Mouse (Mus musculus) yolk sac, embryonic 10.5 days (tissue): ENCODE data around the gene Rnf123.
A peak's percentile ranks its signal among the peaks of the same experiment; 100 is the strongest.
"Not testable (repeated sequence)": the region's sequence is repeated elsewhere in the genome, so short reads cannot be mapped to it uniquely, and the experiment has no call there.

Experiments
- DNase-seq: peaks from one replicate; pipeline ENCODE4 v3.0.0-alpha.2; 2017; ENCODE audit warnings: low spot score

The Rnf123 gene

DNA sequence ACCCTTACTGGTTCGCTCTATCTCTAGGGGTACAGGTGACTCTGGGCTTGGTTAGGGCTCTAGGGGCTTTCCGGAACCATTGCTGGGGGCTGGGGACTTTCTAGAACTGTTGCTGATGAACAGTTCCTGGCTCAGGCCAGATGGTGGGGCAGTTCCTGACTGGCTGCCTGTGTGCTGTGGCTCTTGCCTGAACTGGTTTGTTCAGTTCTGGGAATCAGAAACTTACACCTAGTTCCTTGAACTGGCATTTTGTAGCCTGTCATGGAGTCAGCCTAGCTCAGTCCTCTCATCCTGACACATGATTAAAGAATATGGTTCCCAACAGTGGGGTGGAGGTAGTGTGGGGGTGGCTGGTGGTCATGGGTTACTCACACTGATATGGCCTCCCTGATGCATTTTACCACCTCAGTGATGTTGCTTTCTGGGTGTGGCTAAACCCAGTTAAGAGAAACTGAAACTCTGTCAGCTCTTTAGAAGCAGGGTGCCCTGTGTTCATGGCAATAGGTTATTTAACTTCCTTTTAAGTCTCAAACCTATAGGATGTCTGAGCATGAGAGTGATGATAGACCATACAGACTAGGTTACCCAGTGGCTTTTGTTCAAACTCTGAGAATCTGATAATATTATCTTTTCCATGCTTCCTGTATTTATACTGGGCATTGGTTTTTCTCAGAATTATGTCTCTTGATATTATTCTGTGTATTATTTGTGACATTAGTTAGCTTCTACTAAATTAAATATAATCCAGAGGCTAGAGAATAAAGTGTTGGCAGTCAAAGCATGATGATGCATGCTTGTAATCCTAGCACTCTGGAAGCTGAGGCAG lies 47.6 kb downstream of the Rnf123 start:
- DNase-seq: no peak

DNA sequence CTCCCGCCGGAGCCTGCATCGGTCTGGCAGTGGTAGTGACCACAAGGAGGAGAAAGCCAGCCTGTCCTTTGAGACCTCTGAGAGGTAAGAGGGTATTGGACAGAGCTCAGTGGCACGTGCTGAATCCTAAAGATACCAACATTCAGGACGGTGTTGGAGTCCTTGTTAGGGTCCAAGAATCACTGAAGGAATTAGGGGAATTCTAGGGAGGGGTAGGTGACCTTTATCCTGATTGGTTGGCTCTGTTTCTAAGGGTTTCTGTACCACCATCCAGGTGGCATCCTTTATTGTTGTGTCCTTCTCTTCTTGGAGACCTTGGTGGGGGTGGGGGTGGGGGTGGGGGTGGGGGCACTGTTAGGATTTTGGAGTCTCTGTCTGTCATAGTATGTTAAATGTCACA lies 51.0 kb downstream of the Rnf123 start:
- DNase-seq: no peak

DNA sequence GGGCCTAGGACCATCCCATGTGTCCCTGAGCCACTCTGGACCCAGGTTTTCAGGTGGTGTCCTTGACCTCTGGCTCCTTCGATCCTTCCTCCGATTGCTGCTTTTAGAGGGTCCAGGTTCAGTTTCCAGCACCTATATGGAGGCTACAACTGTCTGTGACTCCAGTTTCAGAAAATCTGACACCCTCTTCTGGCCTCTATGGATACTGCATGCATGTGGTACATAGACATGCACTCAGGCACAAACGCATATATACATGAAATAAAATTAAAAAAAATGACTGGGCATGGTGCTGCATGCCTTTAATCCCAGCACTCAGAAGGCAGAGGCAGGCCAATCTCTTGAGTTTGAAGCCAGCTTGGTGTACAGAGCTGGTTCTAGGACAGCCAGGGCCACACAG lies 55.3 kb downstream of the Rnf123 start:
- DNase-seq: no peak

DNA sequence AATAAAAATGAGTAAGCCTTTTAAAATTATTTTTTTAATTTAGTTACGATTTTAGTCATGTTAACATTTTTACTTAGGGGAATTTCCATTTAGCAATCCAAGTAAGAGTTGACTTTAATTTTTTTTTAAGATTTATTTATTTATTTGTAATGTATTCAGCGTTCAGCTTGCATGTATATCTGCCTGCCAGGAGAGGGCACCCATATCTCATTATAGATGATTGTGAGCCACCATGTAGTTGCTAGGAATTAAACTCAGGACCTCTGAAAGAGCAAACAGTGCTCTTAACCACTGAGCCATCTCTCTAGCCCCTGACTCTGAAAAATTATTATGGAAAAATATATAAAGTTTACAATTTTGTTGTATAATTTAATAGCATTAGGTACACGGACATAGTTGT lies 56.6 kb downstream of the Rnf123 start:
- no peak for DNase-seq

DNA sequence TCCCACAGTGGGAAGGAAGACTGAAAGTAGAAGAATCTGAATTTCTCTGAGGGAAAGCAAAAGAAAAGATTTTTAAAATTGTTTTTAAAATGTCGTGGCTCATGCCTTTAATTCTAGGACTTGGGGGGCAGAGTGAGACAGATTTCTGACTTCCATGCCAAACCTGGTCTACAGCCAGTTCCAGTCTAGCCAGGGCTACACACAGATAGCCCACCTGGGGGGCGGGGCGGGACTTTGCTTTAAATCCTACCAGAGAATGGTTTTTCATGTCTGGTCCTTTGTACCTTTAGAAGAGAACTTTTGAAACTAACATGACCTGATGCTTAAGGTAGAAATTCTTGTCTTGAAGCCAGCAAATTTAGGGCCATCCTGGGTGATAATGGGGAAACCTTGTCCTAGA lies 59.9 kb downstream of the Rnf123 start:
- DNase-seq: no peak

DNA sequence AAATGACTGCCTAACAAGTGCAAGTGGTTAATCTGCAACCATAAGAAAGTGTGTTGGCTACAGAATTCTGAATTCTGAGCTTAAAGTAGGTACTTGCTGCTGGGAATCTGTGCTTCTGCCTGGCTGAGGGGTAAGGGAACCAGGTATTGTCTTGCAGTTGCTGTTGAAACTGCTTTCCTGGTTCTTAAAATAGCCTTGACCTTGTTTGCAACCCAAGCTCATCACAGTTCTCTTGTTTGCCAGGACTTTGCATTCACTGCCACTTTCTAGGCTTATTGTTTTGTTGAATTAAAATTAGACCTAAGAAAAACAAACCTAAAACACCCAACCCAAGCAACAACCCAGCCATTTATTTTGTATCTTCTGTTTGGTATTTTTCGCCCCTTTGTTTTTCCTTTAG lies 62.4 kb downstream of the Rnf123 start:
- DNase-seq: no peak

DNA sequence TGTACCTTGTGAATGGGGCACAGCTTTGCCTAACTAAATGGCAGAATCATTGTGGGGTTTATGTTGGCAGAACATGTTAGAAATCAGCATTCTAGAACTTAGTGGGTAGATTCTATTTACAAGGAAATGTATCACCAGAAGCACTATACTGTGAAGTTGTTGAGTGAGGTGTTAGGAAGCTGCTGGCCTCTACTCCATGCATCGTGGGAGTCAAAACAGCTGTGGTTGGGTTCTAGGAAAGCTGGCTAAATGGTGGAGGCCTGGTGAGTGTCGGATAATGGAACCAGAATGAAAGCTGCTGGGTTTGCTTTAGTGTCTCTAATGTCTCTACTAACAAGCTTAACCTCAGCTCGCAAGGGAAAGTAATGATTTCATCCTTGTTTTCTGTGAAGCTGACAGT lies 66.0 kb downstream of the Rnf123 start:
- no peak for DNase-seq

DNA sequence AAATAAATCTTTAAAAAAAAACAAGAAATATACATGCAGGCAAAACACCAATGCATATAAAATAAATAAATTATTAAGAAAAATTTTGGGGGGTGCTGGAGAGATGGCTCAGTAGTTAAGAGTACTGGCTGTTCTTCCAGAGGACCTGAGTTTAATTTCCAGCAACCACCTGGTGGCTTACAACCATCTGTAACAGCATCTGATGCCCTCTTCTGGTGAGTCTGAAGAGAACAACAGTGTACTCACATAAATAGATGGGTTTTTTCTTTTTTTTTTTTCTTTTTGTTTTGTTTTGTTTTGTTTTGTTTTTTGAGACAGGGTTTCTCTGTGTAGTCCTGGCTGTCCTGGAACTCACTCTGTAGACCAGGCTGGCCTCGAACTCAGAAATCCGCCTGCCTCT lies 69.6 kb downstream of the Rnf123 start:
- DNase-seq: not testable (repeated sequence)

DNA sequence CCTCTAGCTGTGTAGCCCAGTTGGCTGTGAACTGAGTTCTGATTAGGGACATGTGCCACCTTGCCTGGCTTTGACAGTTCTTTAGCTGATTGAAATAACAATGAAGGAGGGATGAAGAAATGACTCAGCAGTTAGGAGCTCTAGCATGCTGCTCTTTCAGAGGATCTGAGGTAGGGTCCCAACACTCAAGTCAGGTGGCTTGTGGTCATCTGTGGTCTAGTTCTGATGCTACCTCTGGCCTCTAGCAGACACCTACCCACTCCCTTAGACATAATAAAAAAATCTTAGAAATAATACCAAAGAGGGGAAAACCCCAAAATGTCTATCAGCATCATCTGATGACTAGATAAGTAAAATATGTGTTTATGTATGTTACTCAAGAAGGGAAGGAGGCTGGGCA lies 72.8 kb downstream of the Rnf123 start:
- DNase-seq: no peak

DNA sequence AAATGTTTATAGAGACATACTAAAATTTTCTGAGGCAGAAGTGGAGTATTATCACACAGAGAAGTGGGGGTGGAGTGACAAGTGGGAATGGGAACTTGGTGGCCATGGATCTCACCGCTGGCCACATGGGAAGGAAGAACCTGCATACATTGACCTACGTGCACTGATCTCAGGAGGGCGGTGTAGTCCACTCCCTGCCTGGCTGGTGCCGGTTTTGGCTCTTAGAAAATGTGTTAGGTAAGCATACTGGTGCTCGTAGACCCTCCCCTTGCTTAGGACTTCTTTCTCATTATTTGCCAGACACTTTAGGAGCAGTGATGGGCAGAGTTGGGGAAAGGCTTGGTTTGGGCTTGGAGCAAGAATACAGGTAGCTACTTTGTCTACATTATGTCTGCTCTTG lies 75.1 kb downstream of the Rnf123 start:
- DNase-seq: peak; percentile 32

DNA sequence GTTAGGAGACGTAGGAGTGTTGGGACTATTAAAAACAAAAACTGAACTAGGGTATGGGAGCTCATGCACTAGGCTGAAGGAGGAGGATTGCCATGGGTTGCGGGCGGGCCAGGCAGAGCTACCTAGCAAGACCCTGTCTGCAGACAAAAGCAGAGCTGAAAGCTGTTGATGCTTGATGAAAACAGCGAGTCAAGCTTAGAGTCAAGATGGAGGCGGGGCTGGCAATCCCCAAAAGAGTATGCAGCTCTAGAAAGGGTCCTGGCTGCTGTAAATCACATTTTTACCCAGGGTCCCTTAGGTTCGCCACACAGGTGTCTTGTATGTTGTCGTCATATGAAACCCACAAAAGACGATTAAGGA lies 79.6 kb downstream of the Rnf123 start:
- DNase-seq: no peak

DNA sequence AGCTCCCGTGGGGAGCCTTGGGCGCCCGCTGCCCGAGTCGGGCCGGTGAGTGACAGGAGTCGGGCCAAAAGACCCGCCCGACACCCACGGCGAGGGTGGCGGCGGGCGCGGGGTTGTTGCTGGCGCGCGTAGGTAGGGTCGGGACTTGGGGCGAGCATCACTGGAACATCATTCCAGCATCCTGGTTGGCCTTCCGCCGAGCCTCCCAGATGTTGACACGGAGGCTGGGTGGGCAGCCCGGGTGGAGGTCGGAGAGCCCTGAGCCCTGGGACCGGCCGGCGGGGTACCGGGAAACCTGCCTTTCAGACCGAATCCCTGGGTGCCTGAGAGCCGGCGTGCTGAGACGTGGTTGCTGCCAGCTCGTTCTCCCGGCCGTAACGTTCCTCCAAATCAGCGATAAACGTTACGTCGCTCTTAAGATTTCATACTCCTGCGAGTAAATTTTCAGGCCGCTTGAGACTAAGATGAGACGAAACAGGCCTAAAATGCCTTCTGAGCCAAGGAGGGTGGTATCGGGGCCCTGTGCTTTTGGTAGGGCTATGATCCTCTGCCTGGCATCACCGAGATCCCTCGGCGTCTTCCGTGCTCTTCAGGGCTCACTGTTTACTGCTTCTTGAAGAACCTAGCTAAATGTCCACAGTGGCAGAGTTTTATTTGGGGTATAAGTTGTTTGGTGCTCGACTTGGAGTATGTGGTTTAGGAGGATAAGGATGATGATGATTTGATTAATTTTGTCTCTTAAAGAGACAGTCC lies 80.2 kb downstream of the Rnf123 start:
- DNase-seq: no peak

DNA sequence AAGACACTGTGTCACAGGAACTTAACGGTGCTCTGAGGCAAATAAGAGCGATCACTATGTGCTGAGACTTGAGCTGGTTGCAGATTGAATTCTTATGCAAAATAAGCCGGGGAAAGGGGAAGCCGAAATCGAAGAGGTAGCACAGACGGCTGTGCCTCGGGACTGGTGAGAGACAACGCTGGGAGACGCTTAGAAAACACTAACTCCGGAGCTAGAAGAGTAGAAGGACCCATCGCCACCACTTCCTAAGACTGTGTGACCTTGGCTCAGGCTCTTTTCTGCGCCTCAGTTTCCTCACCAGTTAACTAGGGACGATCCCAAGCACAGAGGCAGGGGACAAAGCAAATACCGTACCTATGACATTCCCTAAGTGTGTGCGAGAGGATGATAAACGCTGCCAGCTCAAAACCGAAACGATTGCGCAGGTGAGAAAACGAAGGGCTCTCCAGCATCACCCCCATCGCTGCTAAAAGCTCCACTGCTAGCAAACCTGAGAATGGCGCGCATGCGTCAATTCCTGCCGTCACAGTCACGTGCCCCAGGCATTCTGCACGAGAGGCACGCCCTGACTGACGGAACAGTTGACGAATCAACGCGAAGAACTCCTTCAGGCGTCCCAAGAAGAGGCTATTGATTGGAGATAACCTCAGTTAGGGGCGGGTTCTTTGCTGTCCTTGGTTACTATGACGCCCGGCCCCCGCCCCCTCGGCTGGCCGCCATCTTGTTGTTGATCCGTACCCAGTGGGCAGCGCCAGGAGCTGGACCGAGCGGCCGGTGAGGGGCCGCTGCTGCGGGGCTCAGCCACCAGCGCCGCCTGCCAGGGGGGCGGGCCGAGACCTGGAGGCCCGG lies 81.0 kb downstream of the Rnf123 start, which contains the start of gene Ip6k1:
Gene Ip6k1 (plus strand): TSS at position 580 of the 849 bp plus-strand sequence.
- DNase-seq: peak; percentile 99
